Mouse (Mus musculus) MEL (cell line): ENCODE results near the gene Chchd10. TPM values are rescaled to one million over a fixed set of nuclear protein-coding genes. Genes with fewer than 3 reads are reported as not detected.

Experiments
- DNase-seq: peaks from one replicate; pipeline ENCODE4 v3.0.0; 2011; ENCODE audit warnings: low read depth, low spot score
- H3K27ac ChIP-seq: 2 replicates; pipeline ENCODE4 v1.5.1; 2012; ENCODE audit warnings: low read depth, mild to moderate bottlenecking, control low read depth, low read length, moderate library complexity; ENCODE audit not compliant: control insufficient read depth
- H3K27me3 ChIP-seq, 2 experiments: fragments of 150-350 bp in 1 of 2; sonication (generic) in 1 of 2; 2 replicates each; pipeline ENCODE4 v1.6.1; 2012; ENCODE audit warnings: low read length in 2 of 2, mild to moderate bottlenecking in 2 of 2, improper control_type of control experiment in 1 of 2, moderate library complexity in 1 of 2; ENCODE audit not compliant: insufficient read depth in 2 of 2, control insufficient read depth in 1 of 2
- H3K36me3 ChIP-seq, 2 experiments: 2 replicates each; pipeline ENCODE4 v1.6.1; 2012 to 2014; ENCODE audit warnings: low read length in 2 of 2, improper control_type of control experiment in 1 of 2, inconsistent platforms in 1 of 2, mild to moderate bottlenecking in 1 of 2; ENCODE audit not compliant: insufficient read depth in 2 of 2, control insufficient read depth in 1 of 2
- H3K4me1 ChIP-seq, 2 experiments: fragments of 150-350 bp in 1 of 2; sonication (generic) in 1 of 2; 2 replicates each; pipeline ENCODE4 v1.6.1; 2012; ENCODE audit warnings: low read length in 2 of 2, improper control_type of control experiment in 1 of 2, mild to moderate bottlenecking in 1 of 2; ENCODE audit not compliant: insufficient read depth in 2 of 2, control insufficient read depth in 1 of 2
- H3K4me3 ChIP-seq, 2 experiments: fragments of 150-350 bp in 1 of 2; sonication (generic) in 1 of 2; 2 replicates each; pipeline ENCODE4 v1.5.1; 2012; ENCODE audit warnings: low read depth in 2 of 2, low read length in 2 of 2, mild to moderate bottlenecking in 2 of 2, moderate library complexity in 2 of 2, control low read depth in 1 of 2, improper control_type of control experiment in 1 of 2; ENCODE audit not compliant: control insufficient read depth in 1 of 2, insufficient read depth in 1 of 2
- H3K79me2 ChIP-seq: 2 replicates; pipeline ENCODE4 v1.6.1; 2012; ENCODE audit warnings: mild to moderate bottlenecking, low read length, moderate library complexity; ENCODE audit not compliant: control insufficient read depth, poor library complexity, insufficient read depth
- H3K9ac ChIP-seq: 2 replicates; pipeline ENCODE4 v1.6.1; 2012; ENCODE audit warnings: low read depth, mild to moderate bottlenecking, control low read depth, low read length, moderate library complexity; ENCODE audit not compliant: control insufficient read depth, poor library complexity, severe bottlenecking
- H3K9me3 ChIP-seq: fragments of 150-350 bp; sonication (generic); replicated peaks from 2 replicates; pipeline ENCODE4 v1.6.1; 2012; ENCODE audit warnings: mild to moderate bottlenecking, low read length, improper control_type of control experiment, moderate library complexity; ENCODE audit not compliant: insufficient read depth
- CHD1 ChIP-seq: IDR thresholded peaks from 2 replicates; pipeline ENCODE4 v1.6.1; 2012; ENCODE audit warnings: low read depth, mild to moderate bottlenecking, inconsistent platforms, low read length, improper control_type of control experiment
- CTCF ChIP-seq, 3 experiments: IDR thresholded peaks in 2 of 3; conservative IDR thresholded peaks in 1 of 3; 2 replicates each; pipeline ENCODE4 v1.5.1; 2011 to 2012; ENCODE audit warnings: low read length in 3 of 3, low read depth in 2 of 3, mild to moderate bottlenecking in 2 of 3, improper control_type of control experiment in 1 of 3, inconsistent platforms in 1 of 3, mixed read lengths in 1 of 3, moderate library complexity in 1 of 3; ENCODE audit not compliant: control insufficient read depth in 1 of 3, insufficient read depth in 1 of 3, poor library complexity in 1 of 3, severe bottlenecking in 1 of 3
- HCFC1 ChIP-seq: IDR thresholded peaks from 2 replicates; pipeline ENCODE4 v1.6.1; 2012; ENCODE audit warnings: low read depth, mild to moderate bottlenecking, inconsistent platforms, low read length, improper control_type of control experiment, moderate library complexity
- JUND ChIP-seq: IDR thresholded peaks from 2 replicates; pipeline ENCODE4 v1.6.1; 2011; ENCODE audit warnings: low read depth, mild to moderate bottlenecking, improper control_type of control experiment, low read length
- MAX ChIP-seq: IDR thresholded peaks from 2 replicates; pipeline ENCODE4 v1.6.1; 2011; ENCODE audit warnings: low read length, improper control_type of control experiment
- MXI1 ChIP-seq: IDR thresholded peaks from 2 replicates; pipeline ENCODE4 v1.6.1; 2011; ENCODE audit warnings: mild to moderate bottlenecking, low read depth, low read length, improper control_type of control experiment
- MYB ChIP-seq: IDR thresholded peaks from 2 replicates; pipeline ENCODE4 v1.6.1; 2011; ENCODE audit warnings: mild to moderate bottlenecking, low read depth, low read length, improper control_type of control experiment
- NELFE ChIP-seq: IDR thresholded peaks from 2 replicates; pipeline ENCODE4 v1.6.1; 2011; ENCODE audit warnings: low read depth, low read length, improper control_type of control experiment
- NRF1 ChIP-seq: IDR thresholded peaks from 2 replicates; pipeline ENCODE4 v1.6.1; 2014; ENCODE audit warnings: low read depth, mild to moderate bottlenecking, inconsistent platforms, low read length, improper control_type of control experiment, moderate library complexity; ENCODE audit not compliant: poor library complexity, insufficient read depth, severe bottlenecking
- POLR2A ChIP-seq, 2 experiments: IDR thresholded peaks; 2 replicates each; pipeline ENCODE4 v1.6.1; 2011 to 2012; ENCODE audit warnings: low read length in 2 of 2, mild to moderate bottlenecking in 2 of 2, control low read depth in 1 of 2, improper control_type of control experiment in 1 of 2, low read depth in 1 of 2, moderate library complexity in 1 of 2; ENCODE audit not compliant: control insufficient read depth in 1 of 2, insufficient read depth in 1 of 2, poor library complexity in 1 of 2
- POLR2AphosphoS5 ChIP-seq: IDR thresholded peaks from 2 replicates; pipeline ENCODE4 v1.6.1; 2012; ENCODE audit warnings: low read depth, borderline replicate concordance, mild to moderate bottlenecking, inconsistent platforms, low read length, moderate library complexity, mixed read lengths
- TCF12 ChIP-seq: IDR thresholded peaks from 2 replicates; pipeline ENCODE4 v1.6.1; 2014; ENCODE audit warnings: low read depth, mild to moderate bottlenecking, inconsistent platforms, low read length, improper control_type of control experiment, moderate library complexity
- USF1 ChIP-seq: IDR thresholded peaks from 2 replicates; pipeline ENCODE4 v1.6.1; 2014; ENCODE audit warnings: low read depth, mild to moderate bottlenecking, inconsistent platforms, low read length, improper control_type of control experiment, moderate library complexity
- polyA plus RNA-seq, 2 experiments: library from polyadenylated mRNA; stranded (reverse) in 1 of 2; unstranded in 1 of 2; fragments of >175 nt in 1 of 2; fragments of >200 nt in 1 of 2; gene quantifications; 2 replicates each; pipeline versions ENCODE4 v1.2.1 to v1.2.4; 2012; ENCODE audit warnings: low replicate concordance in 2 of 2, low read depth in 1 of 2; ENCODE audit not compliant: insufficient read length in 2 of 2, insufficient read depth in 1 of 2, missing spikeins in 1 of 2
- total RNA-seq: library from RNA; depleted of rRNA; stranded (reverse); fragments of 300-350 nt; gene quantifications from 2 replicates; pipeline ENCODE4 v1.2.3, GENCODE M21; 2012

Chchd10 gene
- total and polyA plus RNA-seq, 3 experiments = 143 to 428 TPM; not detected in 1

DNA sequence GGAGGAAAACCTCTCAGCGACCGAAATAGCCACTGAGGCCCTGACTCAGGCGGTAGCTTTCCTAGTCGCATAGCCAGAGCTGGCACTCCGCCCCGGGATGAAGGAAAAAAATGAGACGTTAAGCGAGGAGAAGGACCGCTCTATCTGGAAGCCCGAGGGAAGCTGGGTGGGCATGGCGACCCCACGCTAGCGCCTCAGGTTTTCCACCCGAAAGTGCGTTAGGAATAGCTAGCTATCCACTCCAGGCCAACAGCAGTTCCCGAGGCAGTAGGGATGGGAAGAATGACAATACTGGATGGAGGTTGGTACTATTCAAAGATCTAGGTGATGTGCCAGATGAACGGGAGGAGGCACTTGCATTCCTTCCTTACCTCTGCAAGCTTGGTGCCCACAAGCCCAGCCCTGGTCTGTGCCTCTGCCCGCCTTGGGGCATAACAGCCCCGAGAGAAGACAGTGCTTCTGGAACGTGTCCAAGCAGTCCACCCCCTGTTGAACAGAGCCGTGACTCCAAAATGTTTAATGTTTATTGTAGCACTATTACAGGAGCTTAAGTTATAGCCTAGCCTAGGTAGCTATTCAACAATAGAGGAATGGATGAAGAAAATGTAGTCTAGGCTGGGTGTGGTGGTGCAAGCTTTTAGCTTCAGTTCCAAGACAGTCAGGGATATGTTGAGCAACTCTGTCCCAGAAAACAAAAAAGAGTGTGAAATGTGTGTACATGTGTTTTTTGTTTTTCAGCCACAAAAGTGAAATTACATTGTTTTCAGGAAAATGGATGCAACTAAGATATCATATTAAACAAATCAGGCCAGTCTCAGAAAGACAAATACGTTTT is 11.0 kb upstream of the Chchd10 start:
- peak overlapping the region; percentile 33 for H3K27ac ChIP-seq
- peak overlapping the region; percentile 93 for H3K9ac ChIP-seq
- DNase-seq = peak; percentile 48
- peaks cover 8 to 18% of the 10 kb centered on the region in 2 experiments; a peak in 3 of 4 replicates for H3K36me3 ChIP-seq
- peak overlapping the region; percentile 87 to 90 for H3K4me3 ChIP-seq
- no peaks in the 10 kb centered on the region for H3K9me3 ChIP-seq
- peaks cover 28% of the 10 kb centered on the region for H3K79me2 ChIP-seq
- no peaks in the 10 kb centered on the region for H3K27me3 ChIP-seq
- H3K4me1 ChIP-seq = peaks cover 3 to 23% of the 10 kb centered on the region in 2 experiments; a peak in 3 of 4 replicates
- TF ChIP-seq CHD1 (no peak), TCF12 (peak; percentile 4)
- TF ChIP-seq, all 39 proteins: peak for 1

DNA sequence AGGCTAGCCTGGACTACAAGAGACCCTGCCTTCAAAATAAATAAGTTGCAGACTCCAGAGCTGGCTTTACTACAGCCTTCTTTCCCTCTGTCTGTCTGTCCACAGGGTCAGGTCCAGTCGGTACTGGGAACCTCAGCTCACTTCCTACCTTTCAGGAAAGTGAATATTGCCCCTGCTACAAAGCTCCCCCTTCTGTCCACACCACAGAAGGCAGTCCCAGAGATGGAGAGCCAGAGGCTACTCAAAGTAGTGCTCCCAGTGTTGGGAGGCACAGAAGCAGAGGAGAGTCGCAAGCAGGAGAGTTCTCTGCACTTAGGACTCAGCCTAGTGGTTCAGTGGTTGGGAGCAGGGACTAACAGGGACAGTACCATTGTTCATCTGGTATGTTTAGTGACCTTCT is 8.6 kb upstream of the Chchd10 start:
- no peak overlapping the region for H3K27ac ChIP-seq
- TF ChIP-seq POLR2AphosphoS5 = no peak
- TF ChIP-seq CTCF (IDR thresholded peaks at IDR 0.05 in 2 of 3, conservative IDR thresholded peaks at IDR 0.05 in 1 of 3; ENCODE audit: control insufficient read depth in 1 of 3, insufficient read depth in 1 of 3, low read depth in 2 of 3, low read length in 3 of 3, poor library complexity in 1 of 3, severe bottlenecking in 1 of 3) = peak; percentile 2 to 38 (median 20); a peak in 4 of 6 replicates
- TF ChIP-seq, all 39 proteins: peak for 1
- H3K27me3 ChIP-seq = no peaks in the 10 kb centered on the region
- H3K4me3 ChIP-seq = no peak overlapping the region
- peaks cover 3 to 15% of the 10 kb centered on the region in 2 experiments; a peak in 3 of 4 replicates for H3K4me1 ChIP-seq
- peaks cover 0 to 15% of the 10 kb centered on the region in 2 experiments; a peak in 2 of 4 replicates for H3K36me3 ChIP-seq
- no peak overlapping the region for H3K9ac ChIP-seq
- no peak for DNase-seq
- no peaks in the 10 kb centered on the region for H3K9me3 ChIP-seq
- H3K79me2 ChIP-seq = peaks cover 19% of the 10 kb centered on the region

DNA sequence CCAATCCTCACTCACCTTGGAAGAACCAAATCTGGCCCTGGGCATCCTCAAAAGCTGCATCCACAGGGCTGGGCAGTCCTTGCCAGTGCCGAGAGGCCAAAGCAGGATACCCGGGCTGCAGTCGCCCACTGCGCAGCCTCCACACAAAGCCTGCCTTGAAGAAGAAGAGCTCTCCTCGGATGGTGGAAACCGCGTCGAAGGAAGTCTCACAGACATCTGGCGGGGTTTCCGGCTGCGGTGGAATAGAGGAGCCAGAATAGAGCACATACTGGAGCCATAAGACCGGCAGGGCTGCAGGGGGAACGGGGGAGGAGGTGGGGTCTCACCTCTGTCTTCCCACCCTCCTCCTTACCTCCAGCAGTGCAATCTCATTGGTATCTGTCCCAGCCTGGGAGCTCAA is 6.5 kb upstream of the Chchd10 start:
- Histone ChIP-seq H3K36me3 (peaks cover 0 to 5% of the 10 kb centered on the region in 2 experiments; a peak in 2 of 4 replicates), H3K79me2 (peaks cover 3% of the 10 kb centered on the region; the same call in 1 of the 2 replicates), H3K9me3 (no peaks in the 10 kb centered on the region), H3K4me3 (no peak overlapping the region), H3K27ac (no peak overlapping the region), H3K27me3 (no peaks in the 10 kb centered on the region; a peak in 1 of 4 replicates), H3K4me1 (peaks cover 3 to 10% of the 10 kb centered on the region in 2 experiments; a peak in 3 of 4 replicates), H3K9ac (no peak overlapping the region)
- no peak for TF ChIP-seq MYB
- no peak for DNase-seq

DNA sequence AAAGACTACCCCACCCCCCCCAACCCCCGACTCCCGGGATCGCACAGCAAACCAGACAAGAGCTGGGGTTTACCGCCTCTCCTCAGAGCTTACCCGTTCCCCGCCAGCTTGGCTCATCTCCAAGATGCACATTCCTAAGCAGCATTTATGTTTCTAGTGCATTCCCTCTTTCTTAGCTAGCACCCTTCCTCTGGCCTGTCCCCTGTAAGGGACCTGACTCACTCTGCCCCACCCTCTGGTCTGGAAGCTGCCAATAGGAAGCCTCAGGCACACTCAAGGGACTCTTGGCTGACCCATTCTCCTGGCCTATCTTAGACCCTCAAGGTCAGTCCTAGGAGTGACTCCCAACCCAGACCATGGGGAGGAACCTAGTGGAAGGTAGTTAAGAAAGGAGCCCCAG is 2.6 kb upstream of the Chchd10 start:
- H3K27me3 ChIP-seq = no peaks in the 10 kb centered on the region; a peak in 1 of 4 replicates
- H3K9ac ChIP-seq = no peak overlapping the region
- peaks cover 0 to 2% of the 10 kb centered on the region in 2 experiments; a peak in 1 of 4 replicates for H3K4me1 ChIP-seq
- no peaks in the 10 kb centered on the region for H3K79me2 ChIP-seq
- no peak overlapping the region for H3K4me3 ChIP-seq
- H3K27ac ChIP-seq = no peak overlapping the region
- H3K9me3 ChIP-seq = no peaks in the 10 kb centered on the region
- TF ChIP-seq NELFE (no peak), MAX (no peak), JUND (no peak), HCFC1 (no peak), NRF1 (no peak), USF1 (no peak), POLR2A (IDR thresholded peaks at IDR 0.05; ENCODE audit: control insufficient read depth in 1 of 2, insufficient read depth in 1 of 2, low read depth in 1 of 2, low read length in 2 of 2, poor library complexity in 1 of 2) (no peak), MXI1 (no peak)
- H3K36me3 ChIP-seq = peaks cover 0 to 2% of the 10 kb centered on the region in 2 experiments; a peak in 1 of 4 replicates
- DNase-seq = no peak
